Mouse (Mus musculus): ENCODE measurements around the gene Rcc2. TPM values are rescaled to one million over a fixed set of nuclear protein-coding genes. Genes with fewer than 3 reads are reported as not detected.

Rcc2 gene
- polyA plus RNA-seq, 1 experiment from 2014 or later, result 26.3 TPM

- Histone ChIP-seq H3K36me3 (no peaks in the 10 kb centered on the region), H3K4me2 (replicated peaks) (no peak overlapping the region), H3K4me3 (replicated peaks) (no peak overlapping the region), H3K9ac (replicated peaks) (no peak overlapping the region), H3K4me1 (replicated peaks) (no peaks in the 10 kb centered on the region), H3K9me3 (no peaks in the 10 kb centered on the region), H3K27ac (no peak overlapping the region), H3K27me3 (no peaks in the 10 kb centered on the region)
- ATAC-seq, result peak; percentile 45; the same call in 1 of the 2 replicates
- 43% methylated on average over 12 of the region's 12 CpGs for WGBS
Observed at GRCm38 (mm10) chr4:140673527-140674264, 26.6 kb upstream of the Rcc2 start.

GRCm38 (mm10) chr4:140674345-140674926 lies 25.9 kb upstream of the Rcc2 start:
- H3K4me3 ChIP-seq (replicated peaks), result no peak overlapping the region
- no peak overlapping the region for H3K27ac ChIP-seq
- no peak overlapping the region for H3K4me2 ChIP-seq (replicated peaks)
- no peak overlapping the region for H3K9ac ChIP-seq (replicated peaks)
- H3K36me3 ChIP-seq, result no peaks in the 10 kb centered on the region
- H3K27me3 ChIP-seq, result no peaks in the 10 kb centered on the region
- WGBS, result 35% methylated on average over 13 of the region's 13 CpGs
- ATAC-seq, result peak; percentile 62; the same call in 1 of the 2 replicates
- H3K9me3 ChIP-seq, result no peaks in the 10 kb centered on the region
- no peaks in the 10 kb centered on the region for H3K4me1 ChIP-seq (replicated peaks)

- Histone ChIP-seq H3K36me3 (no peaks in the 10 kb centered on the region), H3K4me2 (replicated peaks) (no peak overlapping the region), H3K27ac (no peak overlapping the region), H3K4me3 (replicated peaks) (no peak overlapping the region), H3K9ac (replicated peaks) (no peak overlapping the region), H3K9me3 (no peaks in the 10 kb centered on the region), H3K27me3 (0 out of 2 replicates have a peak, but pooled peaks cover 3% of the 10 kb centered on the region), H3K4me1 (replicated peaks) (peaks cover 8% of the 10 kb centered on the region)
- peak; percentile 53; the same call in 1 of the 2 replicates for ATAC-seq
- 12% methylated on average over 5 of the region's 5 CpGs for WGBS
Observed at GRCm38 (mm10) chr4:140679038-140679437, 21.3 kb upstream of the Rcc2 start.

GRCm38 (mm10) chr4:140679723-140680380 lies 20.5 kb upstream of the Rcc2 start:
- WGBS, result 30% methylated on average over 14 of the region's 18 CpGs
- ATAC-seq, result no peak; the same call in 1 of the 2 replicates

GRCm38 (mm10) chr4:140680731-140681397 lies 19.5 kb upstream of the Rcc2 start:
- Histone ChIP-seq H3K9ac (replicated peaks) (no peak overlapping the region), H3K27ac (no peak overlapping the region), H3K4me1 (replicated peaks) (peaks cover 17% of the 10 kb centered on the region), H3K9me3 (no peaks in the 10 kb centered on the region), H3K36me3 (no peaks in the 10 kb centered on the region), H3K4me2 (replicated peaks) (no peak overlapping the region), H3K4me3 (replicated peaks) (no peak overlapping the region), H3K27me3 (0 out of 2 replicates have a peak, but pooled peaks cover 3% of the 10 kb centered on the region)
- whole genome bisulfite sequencing, result 68% methylated on average over 8 of the region's 8 CpGs
- ATAC-seq, result no peak

More at GRCm38 (mm10) chr4:140679723-140680380, 20.5 kb upstream of the Rcc2 start:
- H3K9ac ChIP-seq (replicated peaks), result no peak overlapping the region
- H3K27ac ChIP-seq, result no peak overlapping the region
- H3K4me2 ChIP-seq (replicated peaks), result no peak overlapping the region
- no peak overlapping the region for H3K4me3 ChIP-seq (replicated peaks)
- no peaks in the 10 kb centered on the region for H3K36me3 ChIP-seq
- peaks cover 16% of the 10 kb centered on the region for H3K4me1 ChIP-seq (replicated peaks)
- H3K27me3 ChIP-seq, result 0 out of 2 replicates have a peak, but pooled peaks cover 3% of the 10 kb centered on the region
- no peaks in the 10 kb centered on the region for H3K9me3 ChIP-seq

GRCm38 (mm10) chr4:140683608-140684007 lies 16.7 kb upstream of the Rcc2 start:
- Histone ChIP-seq H3K4me2 (replicated peaks) (no peak overlapping the region), H3K27ac (no peak overlapping the region)
- ATAC-seq, result no peak

GRCm38 (mm10) chr4:140684141-140684871 lies 16.0 kb upstream of the Rcc2 start:
- Histone ChIP-seq H3K36me3 (no peaks in the 10 kb centered on the region), H3K27me3 (0 out of 2 replicates have a peak, but pooled peaks cover 3% of the 10 kb centered on the region), H3K27ac (peak overlapping the region; percentile 30; the same call in 1 of the 2 replicates), H3K9ac (replicated peaks) (0 out of 2 replicates have a peak overlapping the region, but pooled peaks have one; percentile 6), H3K4me1 (replicated peaks) (peaks cover 17% of the 10 kb centered on the region), H3K4me3 (replicated peaks) (no peak overlapping the region), H3K9me3 (no peaks in the 10 kb centered on the region), H3K4me2 (replicated peaks) (peak overlapping the region; percentile 31)
- 15% methylated on average over 16 of the region's 16 CpGs for WGBS
- ATAC-seq, result 0 out of 2 replicates have a peak, but pooled peaks have one; percentile 32

More at GRCm38 (mm10) chr4:140683608-140684007, 16.7 kb upstream of the Rcc2 start:
- WGBS, result 38% methylated on average over 8 of the region's 8 CpGs
- H3K9me3 ChIP-seq, result no peaks in the 10 kb centered on the region
- H3K36me3 ChIP-seq, result no peaks in the 10 kb centered on the region
- peaks cover 17% of the 10 kb centered on the region for H3K4me1 ChIP-seq (replicated peaks)
- no peak overlapping the region for H3K9ac ChIP-seq (replicated peaks)
- no peak overlapping the region for H3K4me3 ChIP-seq (replicated peaks)
- 0 out of 2 replicates have a peak, but pooled peaks cover 3% of the 10 kb centered on the region for H3K27me3 ChIP-seq

GRCm38 (mm10) chr4:140684881-140685303 lies 15.4 kb upstream of the Rcc2 start:
- ATAC-seq, result no peak
- no peak overlapping the region for H3K4me3 ChIP-seq (replicated peaks)
- 54% methylated on average over 6 of the region's 6 CpGs for WGBS
- no peaks in the 10 kb centered on the region for H3K36me3 ChIP-seq
- H3K4me1 ChIP-seq (replicated peaks), result peaks cover 14% of the 10 kb centered on the region
- no peak overlapping the region for H3K4me2 ChIP-seq (replicated peaks)
- no peak overlapping the region for H3K27ac ChIP-seq
- H3K9me3 ChIP-seq, result no peaks in the 10 kb centered on the region
- no peak overlapping the region for H3K9ac ChIP-seq (replicated peaks)
- 0 out of 2 replicates have a peak, but pooled peaks cover 3% of the 10 kb centered on the region for H3K27me3 ChIP-seq

- WGBS, result 71% methylated on average over 12 of the region's 12 CpGs
- no peaks in the 10 kb centered on the region for H3K36me3 ChIP-seq
Observed at GRCm38 (mm10) chr4:140688044-140688825, 12.1 kb upstream of the Rcc2 start.

GRCm38 (mm10) chr4:140688826-140689425 lies 11.4 kb upstream of the Rcc2 start:
- 86% methylated on average over 5 of the region's 5 CpGs for WGBS
- Histone ChIP-seq H3K27me3 (no peaks in the 10 kb centered on the region), H3K4me2 (replicated peaks) (no peak overlapping the region), H3K36me3 (no peaks in the 10 kb centered on the region), H3K9me3 (no peaks in the 10 kb centered on the region), H3K4me3 (replicated peaks) (no peak overlapping the region), H3K4me1 (replicated peaks) (peaks cover 10% of the 10 kb centered on the region), H3K27ac (no peak overlapping the region), H3K9ac (replicated peaks) (no peak overlapping the region)
- no peak for ATAC-seq

More at GRCm38 (mm10) chr4:140688044-140688825, 12.1 kb upstream of the Rcc2 start:
- Histone ChIP-seq H3K4me2 (replicated peaks) (no peak overlapping the region), H3K4me1 (replicated peaks) (peaks cover 14% of the 10 kb centered on the region), H3K9me3 (no peaks in the 10 kb centered on the region), H3K27ac (no peak overlapping the region), H3K9ac (replicated peaks) (no peak overlapping the region), H3K4me3 (replicated peaks) (no peak overlapping the region), H3K27me3 (no peaks in the 10 kb centered on the region)
- ATAC-seq, result no peak

Data from midbrain, embryonic 13.5 days (tissue).